Mouse (Mus musculus): Measurements from ENCODE around the gene Chchd5.

Chchd5 gene

GRCm38 (mm10) chr2:129164815-129165214, 35.3 kb downstream of the Chchd5 start:
- no peak for DNase-seq

GRCm38 (mm10) chr2:129166466-129167463, 37.3 kb downstream of the Chchd5 start:
- no peak for DNase-seq

- DNase-seq, result no peak
These were observed 43.9 kb downstream of the Chchd5 start for GRCm38 (mm10) chr2:129173386-129173785.

GRCm38 (mm10) chr2:129174474-129174873, 45.0 kb downstream of the Chchd5 start:
- peak; percentile 73 for DNase-seq

- no peak for DNase-seq
These were observed 46.1 kb downstream of the Chchd5 start for GRCm38 (mm10) chr2:129175636-129176035.

GRCm38 (mm10) chr2:129176676-129177420, 47.3 kb downstream of the Chchd5 start:
- DNase-seq, result no peak

GRCm38 (mm10) chr2:129177661-129178060, 48.2 kb downstream of the Chchd5 start:
- DNase-seq, result no peak

- DNase-seq, result no peak
These were observed 48.8 kb downstream of the Chchd5 start for GRCm38 (mm10) chr2:129178182-129178908.

GRCm38 (mm10) chr2:129179946-129180853, 50.7 kb downstream of the Chchd5 start:
- peak; percentile 61 for DNase-seq

GRCm38 (mm10) chr2:129181509-129181908, 52.0 kb downstream of the Chchd5 start:
- DNase-seq, result peak; percentile 53

- DNase-seq, result no peak
These were observed 52.9 kb downstream of the Chchd5 start for GRCm38 (mm10) chr2:129182412-129182811.

- peak; percentile 89 for DNase-seq
These were observed 54.1 kb downstream of the Chchd5 start for GRCm38 (mm10) chr2:129183561-129184031.

Data from thymus, postnatal 4 days (tissue).